Mouse (Mus musculus) layer of hippocampus, adult 9-11 months (tissue): ENCODE results near the gene Ldhc.
A peak's percentile ranks its signal among the peaks of the same experiment; 100 is the strongest.
"Not testable (repeated sequence)": the region's sequence is repeated elsewhere in the genome, so short reads cannot be mapped to it uniquely, and the experiment has no call there.

Experiments used
- DNase-seq: peaks from one replicate; pipeline ENCODE4 v3.0.0; 2022

Ldhc gene

DNA sequence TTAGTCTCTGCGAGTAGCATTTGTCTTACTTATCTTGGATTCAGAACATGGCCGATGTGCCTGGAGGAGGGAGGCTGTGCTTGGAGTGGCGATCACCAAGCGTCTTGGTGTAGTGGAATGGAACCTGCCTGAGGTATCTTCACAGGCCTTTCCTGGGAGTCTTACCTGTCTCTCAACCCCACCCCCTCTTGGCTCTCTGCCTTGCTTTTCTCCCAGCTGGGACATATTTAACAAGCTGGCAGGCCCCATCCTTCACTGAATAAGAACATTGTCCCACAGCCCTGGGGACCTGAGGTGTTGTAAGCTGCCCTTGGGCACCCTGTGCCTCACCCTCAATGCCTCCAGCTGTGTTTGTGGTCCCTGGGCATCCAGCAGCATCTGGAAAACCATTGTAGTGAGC is 17.4 kb upstream of the Ldhc start:
- no peak for DNase-seq

DNA sequence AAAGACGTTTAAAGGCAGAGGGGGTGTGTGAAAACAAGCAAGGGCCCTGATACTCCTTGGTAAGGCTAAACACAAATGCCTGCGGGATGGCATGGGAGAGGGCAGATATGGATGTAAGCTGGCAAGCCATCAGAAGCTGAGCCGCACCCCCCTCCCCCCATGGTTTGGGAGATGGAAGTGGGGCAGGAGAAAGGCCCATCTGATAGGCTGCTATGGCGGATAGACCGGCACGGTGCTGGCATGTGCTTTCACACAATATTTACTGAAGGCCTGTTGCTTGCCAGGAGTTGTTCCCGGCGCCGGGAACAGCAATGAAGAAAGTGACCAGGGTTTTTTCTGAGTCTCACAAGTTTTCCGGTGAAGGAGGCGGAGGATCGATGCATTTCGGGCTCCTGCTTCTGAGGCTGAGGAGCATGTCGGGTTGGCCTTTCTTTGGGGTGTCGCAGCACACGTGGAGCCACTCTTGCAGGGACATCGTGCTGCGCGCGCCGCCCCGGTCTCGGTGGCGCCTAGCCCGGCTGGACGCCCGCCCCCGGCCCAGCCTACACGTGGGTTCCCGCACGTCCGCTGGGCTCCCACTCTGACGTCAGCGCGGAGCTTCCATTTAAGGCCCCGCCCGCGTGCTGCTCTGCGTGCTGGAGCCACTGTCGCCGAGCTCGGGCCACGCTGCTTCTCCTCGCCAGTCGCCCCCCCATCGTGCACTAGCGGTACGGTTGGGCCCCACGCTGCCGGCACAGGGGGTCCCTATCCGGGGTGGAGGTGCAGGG is 15.6 kb upstream of the Ldhc start:
- peak; percentile 93 for DNase-seq

DNA sequence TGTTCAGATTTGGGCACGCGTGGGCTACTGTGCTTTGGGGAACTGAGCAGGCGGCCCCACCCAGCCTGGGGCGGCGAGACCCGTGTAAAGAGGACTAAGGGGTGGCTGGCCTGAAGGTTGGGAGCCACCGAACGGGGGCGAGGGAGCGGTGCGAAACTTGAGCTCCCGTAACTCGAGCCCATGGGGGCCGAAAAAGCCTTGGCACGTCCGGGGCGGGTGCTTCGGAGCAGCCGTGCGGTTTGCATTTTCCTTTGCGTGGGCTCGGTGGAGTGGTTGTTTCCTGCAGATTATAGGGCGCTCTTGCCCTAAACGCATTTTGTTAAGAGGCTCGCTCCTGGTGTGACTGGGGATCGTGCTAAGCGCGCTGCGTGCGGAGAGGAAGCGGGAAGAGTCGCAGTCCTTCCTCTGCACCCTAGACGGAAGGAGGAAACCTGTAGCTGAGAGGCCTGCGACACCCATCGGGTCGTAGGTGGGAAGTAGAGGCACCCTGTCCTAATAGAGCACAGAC is 15.0 kb upstream of the Ldhc start:
- DNase-seq: no peak

DNA sequence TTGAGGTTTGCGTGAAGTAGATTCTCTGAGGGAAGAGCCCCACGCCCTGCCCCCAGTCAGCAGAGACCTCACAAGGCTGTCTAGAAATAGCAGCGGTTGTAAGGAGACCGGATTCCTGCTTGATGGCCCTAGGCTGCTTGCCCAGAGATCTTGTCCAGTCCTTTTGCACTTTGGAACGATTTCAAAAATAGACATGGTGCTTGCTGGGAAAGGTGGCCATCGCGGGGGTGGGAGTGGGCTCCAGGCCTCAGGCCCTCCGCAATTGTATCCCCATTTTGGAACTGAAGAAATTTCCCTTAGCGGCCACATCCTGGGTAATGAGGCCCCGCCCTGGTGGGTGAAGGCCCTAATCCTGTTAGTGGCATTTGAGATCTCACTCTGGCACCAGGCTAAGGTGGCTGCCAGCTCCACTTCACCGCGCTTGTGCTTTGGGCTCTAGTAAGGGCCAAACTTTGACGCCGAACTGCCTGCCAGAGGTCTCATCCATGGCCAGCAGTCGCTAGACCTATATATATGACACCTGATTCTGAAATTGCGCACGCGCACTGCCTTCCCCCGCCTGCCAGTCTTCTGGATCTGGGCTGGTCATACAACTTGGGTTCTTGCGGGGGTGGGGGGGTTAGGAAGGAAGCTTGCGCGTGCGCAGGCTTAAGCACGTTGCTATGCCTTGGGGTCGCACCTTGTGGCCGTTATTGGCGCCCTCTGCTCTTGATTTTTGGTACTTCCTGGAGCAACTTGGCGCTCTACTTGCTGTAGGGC is 14.3 kb upstream of the Ldhc start:
- peak; percentile 48 for DNase-seq

DNA sequence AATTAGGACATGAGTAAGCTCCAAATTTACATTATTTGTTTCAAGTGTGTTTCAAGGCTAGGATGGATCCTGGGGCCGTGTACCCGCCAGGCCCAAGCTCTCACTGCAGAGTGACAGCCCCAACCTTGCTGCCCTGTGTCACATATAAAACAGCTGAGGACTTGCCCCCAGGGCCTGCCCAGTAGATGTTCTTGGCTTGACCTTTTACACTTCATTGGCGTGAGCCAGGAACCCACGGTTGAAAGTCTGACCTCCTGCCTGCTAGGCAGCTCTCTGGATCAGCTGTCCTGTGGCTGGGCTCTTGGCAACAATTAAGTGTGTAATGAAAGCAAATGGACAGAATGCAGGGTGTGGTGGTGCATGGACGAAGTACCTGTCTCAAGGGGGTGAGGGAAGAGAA is 11.7 kb upstream of the Ldhc start:
- no peak for DNase-seq

DNA sequence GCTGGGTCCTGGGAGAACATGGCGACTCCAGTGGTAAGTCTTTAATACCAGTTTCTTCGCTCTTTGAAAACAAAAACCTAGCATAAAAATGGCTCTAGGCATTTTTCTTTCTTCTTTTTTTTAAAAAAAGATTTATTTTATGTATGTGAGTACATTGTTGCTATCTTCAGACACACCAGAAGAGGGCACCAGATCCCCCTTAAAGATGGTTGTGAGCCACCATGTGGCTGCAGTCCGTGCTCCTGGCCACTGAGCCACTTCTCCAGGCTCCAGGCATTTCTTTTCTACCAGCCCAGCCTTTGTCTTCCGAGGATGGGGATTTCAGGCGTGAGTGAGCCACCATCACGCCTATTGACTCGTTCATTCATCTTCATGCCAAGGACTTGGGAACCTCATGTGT is 10.0 kb upstream of the Ldhc start:
- DNase-seq: no peak

DNA sequence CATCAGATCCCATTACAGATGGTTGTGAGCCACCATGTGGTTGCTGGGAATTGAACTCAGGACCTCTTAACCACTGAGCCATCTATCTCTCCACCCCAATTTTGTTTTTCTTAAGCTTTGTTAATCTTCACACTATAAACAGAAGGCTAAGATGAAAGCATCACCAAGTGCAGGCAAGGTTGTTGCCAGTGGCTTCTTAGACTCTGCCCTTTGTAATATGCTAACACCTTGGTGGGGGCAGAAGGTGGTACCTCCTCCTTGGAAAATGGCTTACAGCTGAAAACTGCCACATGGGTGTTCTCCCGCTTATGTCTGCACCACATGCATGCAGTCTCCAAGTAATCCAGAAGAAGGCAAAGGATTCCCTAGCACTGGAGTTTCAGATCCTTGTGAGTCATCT is 8.3 kb upstream of the Ldhc start:
- DNase-seq: no peak

DNA sequence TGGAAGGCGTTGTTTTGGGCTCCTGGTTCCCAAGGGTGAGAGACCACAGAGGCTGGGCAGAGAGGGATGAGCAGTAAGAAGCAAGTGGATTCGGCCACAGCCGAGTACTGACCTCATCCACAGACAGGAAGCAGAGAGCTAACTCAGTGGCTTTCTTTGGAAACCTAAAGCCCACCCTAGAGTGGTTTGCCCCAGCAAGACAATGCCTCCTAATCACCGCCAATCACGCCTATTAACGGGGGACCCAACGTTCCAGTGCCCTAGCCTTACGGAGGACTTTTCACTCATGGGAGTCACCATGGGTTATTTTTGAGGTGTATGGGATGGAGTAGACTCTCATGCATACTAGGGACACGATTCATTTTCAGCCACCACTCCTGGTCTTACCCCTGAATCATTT is 7.6 kb upstream of the Ldhc start:
- DNase-seq: no peak

DNA sequence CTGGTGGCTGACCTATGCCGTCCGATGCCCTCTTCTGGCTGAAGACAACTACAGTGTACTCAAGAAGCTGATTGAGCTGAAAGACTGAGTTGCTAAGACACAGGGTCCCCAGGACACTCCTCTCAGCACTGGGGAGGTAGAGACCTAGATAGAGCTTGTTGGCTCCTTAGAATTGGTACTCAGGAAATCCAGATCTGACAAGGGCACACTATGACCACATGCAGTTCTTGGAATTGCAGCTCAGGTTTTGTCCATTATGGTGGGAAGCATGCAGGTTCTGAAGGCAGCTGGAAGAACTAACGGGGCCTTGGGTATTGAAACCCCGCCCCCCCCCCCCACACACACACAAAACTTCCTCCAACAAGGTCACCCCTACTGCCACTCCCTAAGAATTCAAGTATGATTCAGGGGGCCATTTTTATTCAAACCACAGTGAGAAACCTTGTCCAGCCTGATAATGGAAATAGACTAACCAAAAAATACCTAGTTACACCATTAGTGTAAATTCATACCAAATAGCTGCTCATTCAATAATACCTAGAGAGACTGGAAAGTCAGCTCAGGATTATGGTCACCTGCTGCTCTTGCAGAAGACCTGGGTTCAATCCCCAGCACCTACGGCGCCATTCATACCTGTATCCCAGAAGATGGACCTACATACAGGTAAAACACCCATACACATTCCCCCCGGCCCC is 5.0 kb upstream of the Ldhc start:
- DNase-seq: no peak

DNA sequence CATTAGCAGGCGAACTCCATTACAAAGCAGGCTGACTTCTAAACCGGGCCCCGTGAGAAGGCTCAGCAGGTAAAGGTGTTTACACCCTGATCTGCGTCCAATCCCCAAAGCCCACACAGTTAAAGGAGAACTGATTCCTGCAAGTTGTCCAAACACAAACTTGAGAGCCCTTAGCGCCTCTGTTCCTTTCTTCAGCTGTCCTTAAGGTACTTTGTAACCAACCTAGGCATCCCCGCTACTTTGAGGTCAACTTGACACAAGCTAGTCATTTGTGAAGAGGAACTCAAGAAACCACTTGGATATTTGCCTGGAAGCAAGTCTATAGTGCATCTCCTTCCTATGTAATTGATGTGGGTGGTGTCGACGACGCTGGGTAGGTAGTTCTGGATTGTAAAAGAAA is 3.6 kb upstream of the Ldhc start:
- DNase-seq: no peak

DNA sequence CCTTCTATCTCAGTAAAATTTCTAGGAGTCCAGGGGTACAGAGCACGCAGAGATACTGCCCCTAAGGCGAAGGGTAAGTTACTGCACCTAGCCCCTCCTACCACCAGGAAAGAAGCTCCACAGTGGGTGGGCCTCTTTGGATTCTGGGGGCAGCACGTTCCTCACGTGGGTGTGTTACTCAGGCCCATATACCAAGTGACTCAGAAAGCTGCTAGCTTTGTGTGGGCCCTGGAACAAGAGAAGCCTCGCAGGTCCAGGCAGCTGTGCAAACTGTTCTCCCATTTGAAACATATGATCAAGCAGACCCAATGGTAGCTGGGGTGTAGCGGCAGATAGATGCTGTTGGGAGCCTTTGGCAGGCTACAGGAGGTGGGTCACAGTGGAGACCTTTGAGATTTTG is 2.0 kb upstream of the Ldhc start:
- DNase-seq: no peak

DNA sequence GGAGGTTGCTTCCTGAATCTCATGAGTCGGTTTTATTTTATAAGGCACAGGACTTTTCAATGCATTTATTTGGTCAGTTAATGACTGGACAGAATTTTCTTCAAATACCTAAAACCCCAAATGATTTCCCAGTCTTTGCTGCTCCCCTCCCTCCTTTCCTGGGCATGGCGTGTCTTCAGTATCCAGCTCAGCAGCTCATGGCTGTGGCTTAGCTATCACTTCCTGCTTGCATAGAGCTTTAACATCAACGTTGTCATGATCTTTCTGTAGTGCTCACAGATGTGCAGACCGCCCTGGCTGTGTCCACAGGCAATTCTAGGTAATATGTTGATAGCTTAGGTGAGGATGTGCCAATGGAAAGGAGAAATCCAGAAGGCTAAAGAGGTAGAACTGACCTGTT is 11.0 kb downstream of the Ldhc start:
- DNase-seq: no peak

DNA sequence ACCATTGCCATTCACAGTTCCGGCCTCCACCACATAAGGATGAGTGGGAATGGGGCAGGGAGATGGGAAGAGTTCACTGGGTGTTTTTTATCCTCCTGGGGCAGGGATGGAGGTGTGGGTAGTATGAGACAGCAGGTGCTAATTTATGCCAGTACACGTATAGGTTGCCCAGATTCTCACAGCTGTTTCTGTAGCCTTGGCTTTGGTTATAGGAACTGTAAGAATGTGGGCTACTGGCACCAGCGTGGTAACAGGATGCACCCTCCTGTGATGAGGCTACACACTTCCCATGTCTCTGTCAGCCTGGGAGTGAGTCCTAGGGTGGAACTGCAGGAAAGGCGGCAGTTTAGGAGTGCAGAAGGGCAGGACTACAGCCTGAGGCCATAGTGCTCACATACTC is 15.8 kb downstream of the Ldhc start:
- no peak for DNase-seq

DNA sequence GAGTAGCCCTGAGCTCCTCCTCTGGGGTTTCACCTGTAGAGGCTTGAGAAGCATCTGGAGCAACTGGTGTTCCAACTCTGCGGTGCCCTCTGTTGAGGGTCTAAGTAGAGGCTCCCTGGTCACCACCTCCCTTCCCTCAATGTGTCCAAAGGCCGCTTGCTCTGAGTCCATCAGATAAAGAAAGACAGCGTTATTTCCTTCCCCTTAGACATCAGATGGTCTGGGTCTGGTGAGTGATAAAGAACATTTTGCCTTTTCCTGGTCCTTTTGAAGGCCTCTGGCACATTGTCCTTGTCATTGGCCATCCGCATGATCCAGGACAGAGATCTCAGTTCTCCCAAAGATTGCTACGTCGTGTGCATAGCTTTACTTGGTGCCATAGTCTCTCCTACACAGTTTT is 16.3 kb downstream of the Ldhc start:
- DNase-seq: no peak

DNA sequence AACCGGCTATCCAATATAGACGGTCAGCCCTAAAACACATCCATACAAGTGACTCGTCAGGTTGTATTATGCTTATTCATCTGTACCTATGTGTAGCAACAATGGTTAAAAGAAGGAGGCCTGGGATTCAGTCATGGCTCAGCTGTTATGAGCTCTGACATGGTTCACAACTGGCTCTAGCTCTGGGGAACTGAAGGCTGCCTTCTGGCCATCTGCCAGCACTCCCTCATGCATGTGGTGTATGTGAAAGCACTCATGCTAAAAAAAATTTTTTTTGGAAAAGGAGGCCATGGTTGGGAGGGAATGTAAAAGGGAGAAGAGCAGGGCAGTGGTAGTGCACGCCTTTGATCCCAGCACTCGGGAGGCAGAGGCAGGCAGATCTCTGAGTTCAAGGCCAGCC is 18.8 kb downstream of the Ldhc start:
- no peak for DNase-seq

DNA sequence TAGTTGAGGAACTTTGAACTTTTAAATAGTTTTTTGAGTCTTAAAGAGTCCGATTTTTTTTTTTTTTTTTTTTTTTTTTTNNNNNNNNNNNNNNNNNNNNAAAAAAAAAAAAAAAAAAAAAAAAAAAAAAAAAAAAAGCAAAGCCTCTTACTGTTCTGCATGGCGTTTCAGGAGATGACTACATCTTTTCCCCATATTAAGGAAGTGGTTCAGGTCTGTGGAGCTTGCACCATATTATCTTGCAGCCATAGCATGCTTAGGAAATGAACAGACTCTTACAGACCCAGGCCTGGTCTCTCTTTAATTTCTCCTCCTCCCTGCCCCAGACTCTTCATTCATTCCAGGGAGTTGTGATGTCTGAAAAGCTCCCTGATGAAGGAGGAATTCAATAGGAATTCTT is 20.0 kb downstream of the Ldhc start:
- no peak for DNase-seq

DNA sequence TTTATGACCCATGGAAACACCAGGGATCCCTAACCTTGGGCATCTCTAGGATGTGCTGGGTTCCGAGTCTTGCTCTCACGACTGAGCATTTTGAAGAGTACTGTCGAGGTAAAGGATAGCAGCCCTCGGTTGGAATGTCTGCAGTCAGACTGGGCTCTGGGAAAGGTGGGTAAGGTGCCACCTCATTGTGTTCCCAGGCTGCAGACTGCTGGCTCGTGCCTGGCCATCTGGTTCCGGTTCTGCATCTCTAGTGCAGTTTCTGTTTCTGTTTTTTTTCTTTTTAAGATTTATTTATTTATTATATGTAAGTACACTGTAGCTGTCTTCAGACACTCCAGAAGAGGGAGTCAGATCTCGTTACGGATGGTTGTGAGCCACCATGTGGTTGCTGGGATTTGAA is 20.9 kb downstream of the Ldhc start:
- DNase-seq: not testable (repeated sequence)

DNA sequence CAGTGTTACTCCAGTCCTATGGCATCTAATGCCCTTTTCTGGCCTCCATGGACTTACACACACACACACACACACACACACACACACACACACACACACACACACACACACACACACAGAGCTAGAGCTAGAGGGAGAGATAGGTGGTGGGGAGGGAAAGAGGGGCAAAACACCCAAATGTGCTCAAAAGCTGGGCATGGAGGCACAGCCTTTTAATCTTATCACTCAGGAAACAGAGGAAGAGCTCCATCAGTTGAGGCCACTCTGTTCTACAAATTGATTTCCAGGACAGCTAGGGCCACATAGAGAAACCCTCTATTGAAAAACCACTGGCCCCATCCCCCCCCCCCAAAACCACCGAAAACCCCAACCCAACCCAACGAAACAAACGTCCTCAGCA is 22.3 kb downstream of the Ldhc start:
- DNase-seq: no peak

DNA sequence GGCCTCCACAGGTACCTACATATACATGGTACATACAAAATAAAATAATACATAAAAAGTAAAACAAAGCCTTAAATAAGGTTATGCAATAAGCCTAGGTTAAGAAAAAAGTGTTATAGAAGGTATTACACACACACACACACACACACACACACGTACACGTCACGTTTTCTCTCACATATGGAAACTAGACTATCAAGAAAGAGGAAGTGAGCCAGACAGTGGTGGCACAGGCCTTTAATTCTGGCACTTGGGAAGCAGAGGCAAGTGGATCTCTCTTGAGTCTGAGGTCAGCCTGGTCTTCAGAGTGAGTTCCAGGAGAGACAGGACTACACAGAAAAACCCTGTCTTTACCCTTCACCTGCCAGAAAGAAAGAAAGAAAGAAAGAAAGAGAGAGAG is 34.5 kb downstream of the Ldhc start:
- no peak for DNase-seq

DNA sequence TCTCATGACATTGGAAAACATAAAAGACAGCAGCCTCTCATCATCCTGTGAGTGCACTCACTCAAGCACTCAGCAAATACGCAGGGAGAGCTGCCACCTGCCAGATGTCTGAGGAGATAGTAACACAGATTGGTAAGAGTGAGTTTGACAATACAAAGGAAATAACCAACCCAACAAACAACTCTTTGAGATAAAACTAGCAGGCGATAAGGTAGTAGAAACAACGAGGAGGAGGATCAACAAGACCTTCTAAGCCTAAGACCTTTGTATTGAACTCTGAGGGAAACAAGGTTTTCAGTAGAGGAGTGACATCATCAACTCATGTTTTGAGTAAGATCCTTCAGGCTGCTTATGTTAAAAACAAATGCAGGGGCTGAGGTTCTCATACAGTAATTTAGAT is 38.3 kb downstream of the Ldhc start:
- no peak for DNase-seq

DNA sequence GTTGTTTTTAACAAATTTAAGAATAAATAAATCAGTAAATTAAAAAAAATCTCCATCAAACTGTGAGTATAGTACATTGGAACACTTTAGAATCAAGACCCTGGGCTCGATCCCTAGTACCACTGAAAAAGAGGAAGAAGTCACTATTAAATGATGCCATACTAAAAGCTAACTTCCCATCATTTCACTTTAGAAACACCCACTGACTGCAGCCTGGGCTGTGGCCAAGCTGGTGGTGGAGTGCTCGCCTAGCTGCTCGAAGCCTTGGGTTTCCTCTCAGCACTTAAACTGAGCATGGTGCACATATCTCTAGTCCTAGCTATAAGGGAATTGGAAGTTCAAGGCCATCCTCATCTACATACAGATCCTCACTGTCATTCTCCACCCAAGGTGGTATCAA is 50.2 kb downstream of the Ldhc start:
- no peak for DNase-seq

DNA sequence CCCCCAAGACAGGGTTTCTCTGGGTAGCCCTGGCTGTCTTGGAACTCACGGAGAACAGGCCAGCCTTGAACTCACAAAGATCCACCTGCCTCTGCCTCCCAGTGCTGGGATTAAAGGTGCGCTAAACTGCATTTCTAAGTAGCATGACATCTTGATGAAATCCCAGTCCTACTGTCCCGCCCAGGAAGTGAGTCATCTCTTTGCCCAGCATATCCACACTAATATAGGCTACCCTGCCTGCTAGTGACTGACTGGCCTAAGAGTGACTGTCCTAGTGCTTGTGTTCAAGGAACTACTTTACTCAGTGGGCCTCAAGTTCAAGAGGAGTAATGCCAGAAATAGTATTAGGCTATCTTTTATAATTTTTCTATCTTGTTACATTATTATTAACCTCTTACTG is 55.4 kb downstream of the Ldhc start:
- DNase-seq: no peak

DNA sequence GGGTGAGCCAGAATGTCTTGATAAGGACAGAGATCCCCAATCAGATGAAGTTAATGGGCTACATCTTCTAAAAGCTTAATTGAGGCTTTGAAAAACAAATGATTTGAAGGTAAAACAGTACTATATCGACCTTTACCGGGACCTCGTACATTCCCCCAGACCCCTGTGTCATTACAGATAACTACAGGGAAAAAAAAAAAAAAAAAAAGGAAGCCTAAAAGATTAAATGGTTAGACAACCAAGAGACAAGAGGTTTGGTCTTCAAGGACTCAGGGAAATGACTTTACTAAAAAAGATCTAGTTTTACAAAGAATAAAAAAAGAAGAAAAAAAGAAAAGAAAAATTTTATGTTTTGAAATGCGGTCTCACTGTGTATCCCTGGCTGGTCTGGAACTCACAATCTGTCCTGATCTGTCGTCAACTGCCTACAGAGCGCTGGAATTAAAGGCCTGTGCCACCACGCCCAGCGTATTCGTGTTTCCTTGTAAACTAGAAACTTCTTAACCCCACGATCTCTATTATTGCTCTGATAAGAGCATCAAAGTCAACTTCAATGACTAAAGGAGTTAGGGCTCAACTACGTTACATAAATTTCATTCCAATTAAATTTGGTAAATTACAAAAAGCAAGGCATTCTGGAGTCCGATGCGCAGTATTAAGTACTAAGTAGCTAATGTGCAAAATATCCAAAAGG is 57.8 kb downstream of the Ldhc start:
- DNase-seq: no peak
